Mouse (Mus musculus) limb, embryonic 13.5 days (tissue): ENCODE results near the gene Tpra1. TPM values are rescaled to one million over a fixed set of nuclear protein-coding genes. Genes with fewer than 3 reads are reported as not detected.

Experiments
- ATAC-seq: fragments of 200-750 bp; cut with Nextera tagmentation; 2 replicates; pipeline ENCODE4 v1.8.0; 2017; ENCODE audit warnings: low read depth, moderate number of reproducible peaks, moderate TSS enrichment; ENCODE audit not compliant: low FRiP score
- H3K27ac ChIP-seq: fragments of 300-500 bp; sonication (generic); 2 replicates; pipeline ENCODE4 v1.5.1; 2015; ENCODE audit warnings: inconsistent platforms, mild to moderate bottlenecking, moderate library complexity
- H3K27me3 ChIP-seq: fragments of 300-500 bp; sonication (generic); 2 replicates; pipeline ENCODE4 v1.6.1; 2015; ENCODE audit warnings: mild to moderate bottlenecking, inconsistent platforms
- H3K36me3 ChIP-seq: fragments of 300-500 bp; sonication (generic); 2 replicates; pipeline ENCODE4 v1.6.1; 2015; ENCODE audit warnings: inconsistent platforms, mild to moderate bottlenecking, moderate library complexity
- H3K4me1 ChIP-seq: fragments of 300-500 bp; sonication (generic); 2 replicates; pipeline ENCODE4 v1.6.1; 2015; ENCODE audit warnings: inconsistent platforms
- H3K4me2 ChIP-seq: fragments of 300-500 bp; sonication (generic); replicated peaks from 2 replicates; pipeline ENCODE4 v1.6.1; 2015; ENCODE audit warnings: inconsistent platforms, mild to moderate bottlenecking, moderate library complexity
- H3K4me3 ChIP-seq: fragments of 300-500 bp; sonication (generic); 2 replicates; pipeline ENCODE4 v1.5.1; 2015; ENCODE audit warnings: moderate library complexity, mild to moderate bottlenecking, inconsistent platforms
- H3K9ac ChIP-seq: fragments of 300-500 bp; sonication (generic); 2 replicates; pipeline ENCODE4 v1.6.1; 2015; ENCODE audit warnings: mild to moderate bottlenecking, inconsistent platforms
- H3K9me3 ChIP-seq: fragments of 300-500 bp; sonication (generic); 2 replicates; pipeline ENCODE4 v1.6.1; 2016; ENCODE audit warnings: inconsistent platforms
- WGBS: fragments of 180-500 bp; shearing (Covaris S2); methylation state at CpG from one replicate; pipeline ENCODE4 v1.1.7; 2015; 5-methylcytosine and 5-hydroxymethylcytosine counted together
- polyA plus RNA-seq: library from polyadenylated mRNA; unstranded; fragments of >200 nt; fragmentation: Nextera tagmentation; extraction: Ambion mirVana; gene quantifications from 2 replicates; pipeline ENCODE4 v1.2.1, GENCODE M21; 2015

Gene Tpra1
- polyA plus RNA-seq, 1 experiment from 2014 or later: 89.5 TPM

DNA sequence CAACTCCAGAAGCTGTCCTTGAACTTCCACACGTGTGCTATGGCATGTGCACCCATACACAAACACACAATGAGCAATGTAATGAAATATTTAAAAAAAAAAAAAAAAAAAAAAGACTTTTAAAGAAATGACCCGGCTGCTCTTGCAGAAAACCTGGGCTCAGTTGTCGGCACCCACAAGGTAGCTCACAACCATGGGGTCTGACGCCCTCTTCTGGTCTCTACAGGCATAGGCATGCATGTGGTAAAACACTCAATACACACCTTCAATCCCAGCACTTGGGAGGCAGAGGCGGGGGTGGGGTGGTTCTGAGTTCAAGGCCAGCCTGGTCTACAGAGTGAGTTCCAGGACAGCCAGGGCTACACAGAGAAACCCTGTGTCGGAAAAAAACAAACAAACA is 6.1 kb upstream of the Tpra1 start:
- Histone ChIP-seq H3K27ac (no peak overlapping the region), H3K27me3 (no peaks in the 10 kb centered on the region), H3K9ac (no peak overlapping the region), H3K9me3 (no peaks in the 10 kb centered on the region), H3K36me3 (peaks cover 59% of the 10 kb centered on the region), H3K4me3 (no peak overlapping the region), H3K4me1 (peaks cover 22% of the 10 kb centered on the region), H3K4me2 (no peak overlapping the region)
- ATAC-seq: no peak
- WGBS: 87% methylated on average over 6 of the region's 6 CpGs

GRCm38 (mm10) chr6:88897246-88897645 is 4.8 kb upstream of the Tpra1 start:
- Histone ChIP-seq H3K9me3 (no peaks in the 10 kb centered on the region), H3K9ac (peak overlapping the region; percentile 66), H3K27ac (no peak overlapping the region; the same call in 1 of the 2 replicates), H3K27me3 (no peaks in the 10 kb centered on the region), H3K4me2 (peak overlapping the region; percentile 79), H3K4me3 (peak overlapping the region; percentile 77), H3K4me1 (peaks cover 28% of the 10 kb centered on the region), H3K36me3 (peaks cover 46% of the 10 kb centered on the region)
- ATAC-seq: no peak
- WGBS: 63% methylated on average over 7 of the region's 7 CpGs

- WGBS: under 1% methylated on average over 33 of the region's 33 CpGs
- Histone ChIP-seq H3K9me3 (no peaks in the 10 kb centered on the region), H3K9ac (peak within 1 kb of the TSS; percentile 86), H3K36me3 (peaks cover 33% of the 10 kb centered on the region), H3K4me1 (peaks cover 37% of the 10 kb centered on the region), H3K27ac (peak within 1 kb of the TSS; percentile 81), H3K4me2 (peak within 1 kb of the TSS; percentile 79), H3K27me3 (no peaks in the 10 kb centered on the region), H3K4me3 (peak within 1 kb of the TSS; percentile 77)
- ATAC-seq: peak; percentile 86
Measured at GRCm38 (mm10) chr6:88898534-88899048, 3.5 kb upstream of the Tpra1 start, which contains the start of gene Mcm2. TSS of gene Mcm2 (minus strand) at chr6:88898780.

DNA sequence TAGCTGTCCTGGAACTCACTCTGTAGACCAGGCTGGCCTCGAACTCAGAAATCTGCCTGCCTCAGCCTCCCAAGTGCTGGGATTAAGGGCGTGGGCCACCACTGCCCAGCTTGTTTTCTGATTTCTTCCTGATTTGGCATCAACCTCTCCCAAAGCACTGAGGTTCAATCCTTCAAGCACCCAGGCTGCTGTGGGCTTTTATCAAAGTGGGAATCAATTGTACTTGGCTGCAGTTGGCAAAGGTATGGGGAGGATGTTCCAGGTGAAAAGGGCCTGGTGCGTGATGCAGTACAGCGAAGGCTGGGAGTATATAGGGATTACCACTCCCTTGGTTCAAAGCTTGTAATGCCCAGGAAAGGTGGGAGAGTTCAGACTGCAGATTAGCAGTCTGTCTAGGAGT is 3.0 kb upstream of the Tpra1 start:
- no peaks in the 10 kb centered on the region for H3K27me3 ChIP-seq
- no peaks in the 10 kb centered on the region for H3K9me3 ChIP-seq
- no peak overlapping the region for H3K27ac ChIP-seq
- H3K4me1 ChIP-seq: peaks cover 42% of the 10 kb centered on the region
- no peak overlapping the region; the same call in 1 of the 2 replicates for H3K9ac ChIP-seq
- ATAC-seq: no peak
- peak overlapping the region; percentile 77 for H3K4me3 ChIP-seq
- H3K36me3 ChIP-seq: peaks cover 29% of the 10 kb centered on the region
- H3K4me2 ChIP-seq: peak overlapping the region; percentile 79
- 63% methylated on average over 4 of the region's 4 CpGs for WGBS

DNA sequence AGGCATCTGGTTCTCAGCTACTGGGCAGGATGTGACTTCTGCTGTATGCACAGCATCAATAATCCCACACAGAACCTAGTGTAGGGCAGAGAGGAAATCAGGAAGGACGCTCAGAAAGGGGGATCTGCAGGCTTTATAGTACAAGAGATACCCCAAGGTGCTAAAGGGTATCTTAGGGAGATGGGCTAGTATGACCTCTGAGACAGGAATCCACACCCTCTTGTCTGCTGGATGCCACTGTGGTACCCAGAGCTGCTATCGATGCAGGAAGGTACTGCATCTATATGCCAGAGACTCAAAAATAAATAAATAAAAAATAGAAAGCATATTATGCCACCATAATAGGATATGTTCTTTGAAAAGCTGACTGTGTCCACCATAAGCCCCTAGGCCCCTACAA is 2.4 kb upstream of the Tpra1 start:
- 98% methylated on average over 2 of the region's 2 CpGs for WGBS
- no peak overlapping the region for H3K4me2 ChIP-seq
- no peak overlapping the region for H3K27ac ChIP-seq
- H3K4me3 ChIP-seq: no peak overlapping the region
- no peaks in the 10 kb centered on the region for H3K27me3 ChIP-seq
- peaks cover 23% of the 10 kb centered on the region for H3K36me3 ChIP-seq
- ATAC-seq: no peak
- peaks cover 47% of the 10 kb centered on the region for H3K4me1 ChIP-seq
- H3K9ac ChIP-seq: no peak overlapping the region
- H3K9me3 ChIP-seq: no peaks in the 10 kb centered on the region

DNA sequence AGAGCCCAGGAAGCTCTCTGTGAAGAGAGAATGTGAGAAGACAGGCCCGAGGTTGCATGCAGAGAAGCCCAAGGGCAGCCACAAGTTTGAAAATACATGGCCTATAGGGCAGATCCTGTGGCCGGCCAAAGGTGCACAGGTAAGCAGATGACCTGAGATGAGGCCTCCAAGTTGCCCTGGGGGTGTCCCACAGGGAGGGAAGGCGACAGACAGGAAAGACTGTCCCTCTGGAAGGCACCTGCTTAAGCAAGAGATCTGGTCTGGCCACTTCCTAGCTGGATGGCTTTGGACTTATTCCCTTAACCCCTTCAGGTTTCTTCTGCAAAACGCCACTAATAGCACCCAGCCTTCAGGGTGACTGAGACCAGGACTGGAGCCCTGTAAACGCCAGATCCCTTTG is 580 bp upstream of the Tpra1 start:
- Histone ChIP-seq H3K4me1 (peaks cover 42% of the 10 kb centered on the region), H3K9me3 (no peaks in the 10 kb centered on the region), H3K27ac (peak overlapping the region; percentile 70; the same call in 1 of the 2 replicates), H3K4me3 (peak overlapping the region; percentile 82), H3K9ac (peak overlapping the region; percentile 92), H3K36me3 (peaks cover 5% of the 10 kb centered on the region), H3K4me2 (peak overlapping the region; percentile 94), H3K27me3 (no peaks in the 10 kb centered on the region)
- 8% methylated on average over 5 of the region's 5 CpGs for WGBS
- ATAC-seq: 0 out of 2 replicates have a peak, but pooled peaks have one; percentile 1

- peaks cover 18% of the 10 kb centered on the region; the same call in 1 of the 2 replicates for H3K36me3 ChIP-seq
- ATAC-seq: no peak
Measured at GRCm38 (mm10) chr6:88903708-88904107, 1.7 kb downstream of the Tpra1 start.

DNA sequence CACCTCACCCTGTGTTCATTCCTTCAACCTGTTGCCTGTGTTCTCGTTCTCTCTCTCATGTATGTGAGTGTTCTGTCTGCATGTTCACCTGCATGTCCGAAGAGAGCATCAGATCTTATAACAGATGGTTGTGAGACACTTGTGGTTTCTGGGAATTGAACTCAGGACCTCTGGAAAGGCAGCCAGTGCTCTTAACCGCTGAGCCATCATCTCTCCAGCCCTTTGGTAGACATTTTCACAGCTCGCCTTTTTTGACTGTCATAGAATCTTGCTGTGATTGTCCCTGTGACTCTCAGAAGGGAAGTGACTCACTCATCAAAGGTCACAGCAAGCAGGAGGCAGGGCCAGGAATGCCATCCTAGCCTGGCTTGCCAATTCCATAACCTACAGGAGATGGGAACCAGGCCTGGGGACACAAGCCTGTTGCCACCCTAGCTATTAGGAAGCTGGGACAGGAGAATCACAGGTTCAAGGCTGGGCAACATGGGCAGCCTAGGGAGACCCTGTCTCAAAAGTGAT is 2.5 kb downstream of the Tpra1 start:
- H3K4me2 ChIP-seq: 0 out of 2 replicates have a peak overlapping the region, but pooled peaks have one; percentile 94
- H3K36me3 ChIP-seq: peaks cover 26% of the 10 kb centered on the region
- no peak for ATAC-seq
- no peak overlapping the region for H3K27ac ChIP-seq
- no peaks in the 10 kb centered on the region for H3K27me3 ChIP-seq
- H3K9ac ChIP-seq: no peak overlapping the region
- WGBS: 85% methylated on average over 4 of the region's 4 CpGs
- no peak overlapping the region for H3K4me3 ChIP-seq
- no peaks in the 10 kb centered on the region for H3K9me3 ChIP-seq
- H3K4me1 ChIP-seq: peaks cover 35% of the 10 kb centered on the region

More at GRCm38 (mm10) chr6:88903708-88904107, 1.7 kb downstream of the Tpra1 start:
- H3K27ac ChIP-seq: no peak overlapping the region
- H3K27me3 ChIP-seq: no peaks in the 10 kb centered on the region
- 88% methylated on average over 5 of the region's 5 CpGs for WGBS
- peaks cover 35% of the 10 kb centered on the region for H3K4me1 ChIP-seq
- peak overlapping the region; percentile 82 for H3K4me3 ChIP-seq
- H3K9me3 ChIP-seq: no peaks in the 10 kb centered on the region
- H3K4me2 ChIP-seq: peak overlapping the region; percentile 94
- peak overlapping the region; percentile 92 for H3K9ac ChIP-seq

DNA sequence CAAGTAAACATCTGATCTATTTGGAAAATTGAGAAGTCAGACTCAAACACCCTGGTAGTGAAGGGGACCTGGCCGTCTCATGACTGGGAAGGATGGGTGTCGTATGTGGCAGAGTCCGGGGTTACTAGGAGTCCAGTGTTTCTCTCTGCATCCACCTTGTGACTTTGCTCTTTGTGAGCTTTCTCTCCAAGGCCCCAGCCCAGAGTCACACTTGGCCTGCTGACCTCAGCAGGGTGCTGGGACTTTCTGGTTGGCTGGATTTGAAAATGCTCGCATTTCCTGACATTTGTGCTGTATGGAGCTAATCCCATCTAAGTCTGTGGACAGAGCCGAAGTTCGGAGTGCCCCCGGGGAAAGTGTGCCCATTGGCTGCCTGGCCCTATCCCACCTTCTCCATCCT is 3.0 kb downstream of the Tpra1 start:
- no peak for ATAC-seq

DNA sequence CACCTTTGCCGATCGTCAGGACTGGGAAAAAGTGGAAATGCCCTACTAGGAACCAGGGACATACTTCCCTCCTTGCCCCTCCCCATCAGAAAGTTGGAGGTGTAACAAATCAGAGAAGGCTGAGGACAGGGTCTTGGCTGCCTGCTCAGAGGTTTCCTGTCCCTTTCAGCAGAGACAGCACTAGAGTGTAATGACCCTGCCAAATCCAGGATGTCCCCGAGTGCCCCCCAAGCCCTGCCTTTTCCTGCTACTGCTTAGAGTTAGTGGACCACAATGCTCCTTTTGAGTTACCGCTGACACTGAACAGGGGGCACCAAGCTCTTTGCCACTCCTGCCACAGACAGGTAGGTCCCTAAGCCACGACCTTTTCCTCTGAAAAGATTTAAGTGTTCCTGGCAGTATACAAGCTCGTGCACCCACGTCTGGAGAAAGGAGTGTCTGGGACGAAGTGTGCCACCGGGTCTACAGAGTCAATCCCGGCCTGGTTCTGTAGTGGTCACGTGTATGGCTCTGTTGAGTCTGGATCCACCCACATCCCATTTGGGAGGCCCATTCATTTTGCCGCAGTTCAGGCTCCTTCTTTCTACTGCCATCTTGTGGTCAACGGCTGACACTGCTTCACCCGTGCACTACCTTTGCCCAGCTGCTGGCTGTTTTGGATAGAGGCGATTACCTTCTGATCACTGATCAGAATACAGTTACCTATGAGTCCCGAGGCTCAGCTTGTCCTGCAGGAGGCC is 4.5 kb downstream of the Tpra1 start:
- H3K27me3 ChIP-seq: no peaks in the 10 kb centered on the region
- H3K9ac ChIP-seq: no peak overlapping the region
- ATAC-seq: no peak
- peaks cover 28% of the 10 kb centered on the region for H3K4me1 ChIP-seq
- H3K36me3 ChIP-seq: peaks cover 46% of the 10 kb centered on the region
- peak overlapping the region; percentile 46; the same call in 1 of the 2 replicates for H3K4me2 ChIP-seq
- 19% methylated on average over 16 of the region's 16 CpGs for WGBS
- H3K9me3 ChIP-seq: no peaks in the 10 kb centered on the region
- no peak overlapping the region for H3K27ac ChIP-seq
- peak overlapping the region; percentile 3; the same call in 1 of the 2 replicates for H3K4me3 ChIP-seq

More for the DNA sequence above, 3.0 kb downstream of the Tpra1 start:
- no peaks in the 10 kb centered on the region for H3K27me3 ChIP-seq
- no peak overlapping the region for H3K9ac ChIP-seq
- H3K4me1 ChIP-seq: peaks cover 35% of the 10 kb centered on the region
- H3K27ac ChIP-seq: no peak overlapping the region
- H3K4me2 ChIP-seq: no peak overlapping the region
- WGBS: 89% methylated on average over 7 of the region's 7 CpGs
- H3K4me3 ChIP-seq: no peak overlapping the region
- no peaks in the 10 kb centered on the region for H3K9me3 ChIP-seq
- H3K36me3 ChIP-seq: peaks cover 31% of the 10 kb centered on the region

DNA sequence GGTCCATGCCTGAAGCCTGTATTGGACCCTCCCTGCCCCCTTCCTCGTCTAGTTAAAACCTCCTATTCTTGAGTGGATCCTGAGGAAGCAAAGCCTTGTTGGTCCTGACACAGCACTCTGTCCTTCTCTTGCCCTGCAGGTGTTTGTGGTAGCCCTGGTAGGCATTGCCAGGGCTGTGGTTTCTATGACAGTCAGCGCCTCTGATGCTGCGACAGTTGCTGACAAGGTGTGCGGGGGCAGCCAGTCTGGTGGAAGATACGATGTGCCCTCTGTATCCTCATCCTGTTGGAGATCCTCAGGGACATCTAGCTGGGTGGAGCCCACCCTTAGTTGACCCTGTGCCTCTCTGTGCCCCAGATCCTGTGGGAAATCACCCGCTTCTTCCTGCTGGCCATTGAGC is 7.1 kb downstream of the Tpra1 start:
- Histone ChIP-seq H3K27ac (no peak overlapping the region), H3K36me3 (peaks cover 61% of the 10 kb centered on the region), H3K27me3 (no peaks in the 10 kb centered on the region), H3K4me2 (no peak overlapping the region), H3K4me1 (peaks cover 13% of the 10 kb centered on the region), H3K4me3 (no peak overlapping the region), H3K9ac (no peak overlapping the region), H3K9me3 (no peaks in the 10 kb centered on the region)
- WGBS: 94% methylated on average over 6 of the region's 6 CpGs
- no peak for ATAC-seq

- Histone ChIP-seq H3K36me3 (peaks cover 50% of the 10 kb centered on the region), H3K4me2 (no peak overlapping the region), H3K27ac (no peak overlapping the region), H3K4me1 (0 out of 2 replicates have a peak, but pooled peaks cover 3% of the 10 kb centered on the region), H3K4me3 (no peak overlapping the region), H3K27me3 (no peaks in the 10 kb centered on the region), H3K9ac (no peak overlapping the region), H3K9me3 (no peaks in the 10 kb centered on the region)
- 79% methylated on average over 4 of the region's 4 CpGs for WGBS
- ATAC-seq: no peak
Measured at GRCm38 (mm10) chr6:88913022-88913421, 11.0 kb downstream of the Tpra1 start.
